Mouse (Mus musculus): ENCODE results near the gene Sigirr.

Sigirr gene

GRCm38 (mm10) chr7:141099911-141100691 is at the start of gene Sigirr:
TSS of gene Sigirr (minus strand) at chr7:141100572.
- DNase-seq (ENCODE audit: low read depth): no peak

- DNase-seq (ENCODE audit: low read depth): no peak
These were observed 48.3 kb upstream of the Sigirr start for GRCm38 (mm10) chr7:141148639-141149038.

- no peak for DNase-seq (ENCODE audit: low read depth)
These were observed 46.7 kb upstream of the Sigirr start for GRCm38 (mm10) chr7:141147044-141147443.

- no peak for DNase-seq (ENCODE audit: low read depth)
These were observed 45.7 kb upstream of the Sigirr start for GRCm38 (mm10) chr7:141146043-141146595.

- DNase-seq (ENCODE audit: low read depth): no peak
These were observed 45.0 kb upstream of the Sigirr start for GRCm38 (mm10) chr7:141145403-141145802.

GRCm38 (mm10) chr7:141144650-141145049 is 44.3 kb upstream of the Sigirr start:
- DNase-seq (ENCODE audit: low read depth): no peak

- no peak for DNase-seq (ENCODE audit: low read depth)
These were observed 43.5 kb upstream of the Sigirr start for GRCm38 (mm10) chr7:141143861-141144260.

GRCm38 (mm10) chr7:141143112-141143511 is 42.7 kb upstream of the Sigirr start:
- peak; percentile 36 for DNase-seq (ENCODE audit: low read depth)

- no peak for DNase-seq (ENCODE audit: low read depth)
These were observed 41.0 kb upstream of the Sigirr start for GRCm38 (mm10) chr7:141141326-141141725.

- DNase-seq (ENCODE audit: low read depth): no peak
These were observed 31.8 kb upstream of the Sigirr start for GRCm38 (mm10) chr7:141131904-141132755.

- peak; percentile 91 for DNase-seq (ENCODE audit: low read depth)
These were observed 30.9 kb upstream of the Sigirr start for GRCm38 (mm10) chr7:141131024-141131820.

- DNase-seq (ENCODE audit: low read depth): no peak
These were observed 23.1 kb upstream of the Sigirr start for GRCm38 (mm10) chr7:141123517-141123856.

- DNase-seq (ENCODE audit: low read depth): peak; percentile 95
These were observed 22.5 kb upstream of the Sigirr start for GRCm38 (mm10) chr7:141122689-141123516.

GRCm38 (mm10) chr7:141122245-141122644 is 21.9 kb upstream of the Sigirr start, which contains the start of gene Ptdss2:
TSS of gene Ptdss2 (plus strand) at chr7:141122382.
- DNase-seq (ENCODE audit: low read depth): no peak

GRCm38 (mm10) chr7:141121051-141121531 is 20.7 kb upstream of the Sigirr start:
- no peak for DNase-seq (ENCODE audit: low read depth)

GRCm38 (mm10) chr7:141120605-141121004 is 20.2 kb upstream of the Sigirr start:
- no peak for DNase-seq (ENCODE audit: low read depth)

GRCm38 (mm10) chr7:141119487-141119886 is 19.1 kb upstream of the Sigirr start:
- no peak for DNase-seq (ENCODE audit: low read depth)

GRCm38 (mm10) chr7:141117636-141118035 is 17.3 kb upstream of the Sigirr start, which contains the start of gene Ano9:
TSS of gene Ano9 (minus strand) at chr7:141117806.
- no peak for DNase-seq (ENCODE audit: low read depth)

- DNase-seq (ENCODE audit: low read depth): no peak
These were observed 15.5 kb upstream of the Sigirr start for GRCm38 (mm10) chr7:141115874-141116273.

- no peak for DNase-seq (ENCODE audit: low read depth)
These were observed 2.8 kb upstream of the Sigirr start for GRCm38 (mm10) chr7:141103161-141103560.

GRCm38 (mm10) chr7:141097177-141097576 is 3.2 kb downstream of the Sigirr start:
- no peak for DNase-seq (ENCODE audit: low read depth)
